Mouse (Mus musculus): ENCODE data around the gene Rab43. TPM values are rescaled to one million over a fixed set of nuclear protein-coding genes. Genes with fewer than 3 reads are reported as not detected.

Rab43 gene
- polyA plus RNA-seq, 2 experiments: 13.3 to 14.3 TPM

DNA sequence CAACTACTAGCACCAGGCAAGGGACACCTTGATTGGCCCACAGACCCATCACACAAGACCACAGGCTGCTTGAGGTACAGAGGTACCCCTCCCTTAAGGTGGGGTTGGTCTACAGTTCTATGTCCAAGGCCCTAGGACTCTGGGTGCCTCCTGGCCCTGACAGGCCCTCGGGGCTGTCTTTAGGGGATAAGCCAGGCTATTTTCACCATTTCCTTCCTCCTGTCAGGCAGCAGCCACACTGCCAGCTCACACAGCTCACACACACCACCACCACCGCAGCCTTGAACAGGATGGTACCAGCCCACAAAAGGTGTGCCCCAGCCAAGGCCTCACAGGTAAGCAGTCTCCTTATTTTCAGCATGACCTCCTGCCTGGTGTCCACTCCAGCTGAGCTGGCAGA is 34.1 kb downstream of the Rab43 start, which contains the start of gene Gp9:
Gp9 (plus strand) TSS at position 231 of the 400 bp plus-strand sequence.
- H3K4me1 ChIP-seq (ENCODE audit: control insufficient read depth, insufficient read depth, low read length): no peaks in the 10 kb centered on the region; the same call in 1 of the 2 replicates
- ATAC-seq (ENCODE audit: low FRiP score, low read depth): no peak
- no peak for DNase-seq (ENCODE audit: low spot score)
- H3K27me3 ChIP-seq (ENCODE audit: control insufficient read depth, insufficient read depth, low read length): no peaks in the 10 kb centered on the region
- H3K9ac ChIP-seq (ENCODE audit: low read depth, low read length, severe bottlenecking): no peak within 1 kb of the TSS
- H3K36me3 ChIP-seq (ENCODE audit: control insufficient read depth, insufficient read depth, low read length): no peaks in the 10 kb centered on the region
- H3K4me3 ChIP-seq (replicated peaks; ENCODE audit: low read length): no peak within 1 kb of the TSS
- no peak within 1 kb of the TSS for H3K27ac ChIP-seq (replicated peaks; ENCODE audit: low read depth, low read length)
- no peak within 1 kb of the TSS for H3K4me2 ChIP-seq (replicated peaks; ENCODE audit: low read depth, low read length, severe bottlenecking)
- 81% methylated on average over 2 of the region's 2 CpGs for WGBS
- no peak for TF ChIP-seq POLR2A (IDR thresholded peaks at IDR 0.05; ENCODE audit: borderline replicate concordance, extremely low read depth, insufficient read depth, insufficient read length)
- H3K9me3 ChIP-seq (ENCODE audit: control insufficient read depth, low read length): no peaks in the 10 kb centered on the region

- H3K27ac ChIP-seq (replicated peaks; ENCODE audit: low read depth, low read length): no peak overlapping the region
- 82% methylated on average over 1 of the region's 1 CpGs for WGBS
- H3K4me3 ChIP-seq (replicated peaks; ENCODE audit: low read length): no peak overlapping the region
- H3K4me1 ChIP-seq (ENCODE audit: control insufficient read depth, insufficient read depth, low read length): no peaks in the 10 kb centered on the region; the same call in 1 of the 2 replicates
- H3K9ac ChIP-seq (ENCODE audit: low read depth, low read length, severe bottlenecking): no peak overlapping the region
- H3K27me3 ChIP-seq (ENCODE audit: control insufficient read depth, insufficient read depth, low read length): no peaks in the 10 kb centered on the region
- no peak for ATAC-seq (ENCODE audit: low FRiP score, low read depth)
- no peak for DNase-seq (ENCODE audit: low spot score)
- TF ChIP-seq POLR2A (IDR thresholded peaks at IDR 0.05; ENCODE audit: borderline replicate concordance, extremely low read depth, insufficient read depth, insufficient read length): no peak
- no peaks in the 10 kb centered on the region for H3K36me3 ChIP-seq (ENCODE audit: control insufficient read depth, insufficient read depth, low read length)
- H3K4me2 ChIP-seq (replicated peaks; ENCODE audit: low read depth, low read length, severe bottlenecking): no peak overlapping the region
- no peaks in the 10 kb centered on the region for H3K9me3 ChIP-seq (ENCODE audit: control insufficient read depth, low read length)
Observed at GRCm38 (mm10) chr6:87776663-87777062, 35.3 kb downstream of the Rab43 start.

DNA sequence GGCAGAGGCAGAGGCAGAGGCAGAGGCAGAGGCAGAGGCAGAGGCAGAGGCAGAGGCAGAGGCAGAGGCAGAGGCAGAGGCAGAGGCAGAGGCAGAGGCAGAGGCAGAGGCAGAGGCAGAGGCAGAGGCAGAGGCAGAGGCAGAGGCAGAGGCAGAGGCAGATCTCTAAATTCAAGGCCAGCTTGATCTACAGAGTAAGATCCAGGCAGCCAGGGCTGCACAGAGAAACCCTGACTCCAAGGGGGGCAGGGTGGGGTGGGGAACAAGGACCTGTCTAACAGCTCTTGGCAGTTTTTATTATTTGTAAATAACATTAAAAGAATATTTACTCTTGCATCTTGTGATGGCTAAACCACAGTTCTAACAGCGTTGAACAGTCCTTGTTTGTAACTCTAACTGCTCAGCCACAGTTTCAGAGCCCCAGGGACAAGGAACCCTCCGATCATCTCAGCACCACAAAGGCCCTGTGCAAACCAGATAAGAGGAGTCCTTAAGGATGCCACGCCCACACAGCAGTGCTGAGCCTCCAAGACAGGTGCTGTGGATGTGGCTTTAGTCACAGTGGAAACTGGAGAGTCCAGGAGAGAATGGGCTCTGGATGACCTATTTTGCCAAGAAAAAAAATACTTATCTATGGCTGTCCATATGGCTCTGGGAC is 36.2 kb downstream of the Rab43 start:
- Histone ChIP-seq H3K4me1 (ENCODE audit: control insufficient read depth, insufficient read depth, low read length) (no peaks in the 10 kb centered on the region; the same call in 1 of the 2 replicates), H3K36me3 (ENCODE audit: control insufficient read depth, insufficient read depth, low read length) (no peaks in the 10 kb centered on the region), H3K9ac (ENCODE audit: low read depth, low read length, severe bottlenecking) (no peak overlapping the region), H3K27me3 (ENCODE audit: control insufficient read depth, insufficient read depth, low read length) (no peaks in the 10 kb centered on the region), H3K4me3 (replicated peaks; ENCODE audit: low read length) (no peak overlapping the region), H3K27ac (replicated peaks; ENCODE audit: low read depth, low read length) (no peak overlapping the region), H3K9me3 (ENCODE audit: control insufficient read depth, low read length) (no peaks in the 10 kb centered on the region), H3K4me2 (replicated peaks; ENCODE audit: low read depth, low read length, severe bottlenecking) (no peak overlapping the region)
- no peak for ATAC-seq (ENCODE audit: low FRiP score, low read depth)
- DNase-seq (ENCODE audit: low spot score): no peak
- WGBS: 77% methylated on average over 3 of the region's 3 CpGs
- TF ChIP-seq POLR2A (IDR thresholded peaks at IDR 0.05; ENCODE audit: borderline replicate concordance, extremely low read depth, insufficient read depth, insufficient read length): no peak

- ATAC-seq (ENCODE audit: low FRiP score, low read depth) (no peak), DNase-seq (ENCODE audit: low spot score) (no peak)
- Histone ChIP-seq H3K4me1 (ENCODE audit: control insufficient read depth, insufficient read depth, low read length) (no peaks in the 10 kb centered on the region; the same call in 1 of the 2 replicates), H3K27me3 (ENCODE audit: control insufficient read depth, insufficient read depth, low read length) (no peaks in the 10 kb centered on the region), H3K9ac (ENCODE audit: low read depth, low read length, severe bottlenecking) (no peak overlapping the region), H3K4me2 (replicated peaks; ENCODE audit: low read depth, low read length, severe bottlenecking) (no peak overlapping the region), H3K27ac (replicated peaks; ENCODE audit: low read depth, low read length) (no peak overlapping the region), H3K4me3 (replicated peaks; ENCODE audit: low read length) (no peak overlapping the region), H3K9me3 (ENCODE audit: control insufficient read depth, low read length) (no peaks in the 10 kb centered on the region), H3K36me3 (ENCODE audit: control insufficient read depth, insufficient read depth, low read length) (no peaks in the 10 kb centered on the region)
- WGBS: 81% methylated on average over 9 of the region's 9 CpGs
- no peak for TF ChIP-seq POLR2A (IDR thresholded peaks at IDR 0.05; ENCODE audit: borderline replicate concordance, extremely low read depth, insufficient read depth, insufficient read length)
Observed at GRCm38 (mm10) chr6:87774909-87775308, 37.1 kb downstream of the Rab43 start.

- Histone ChIP-seq H3K9me3 (ENCODE audit: control insufficient read depth, low read length) (no peaks in the 10 kb centered on the region), H3K4me2 (replicated peaks; ENCODE audit: low read depth, low read length, severe bottlenecking) (no peak overlapping the region), H3K4me1 (ENCODE audit: control insufficient read depth, insufficient read depth, low read length) (no peaks in the 10 kb centered on the region; the same call in 1 of the 2 replicates), H3K36me3 (ENCODE audit: control insufficient read depth, insufficient read depth, low read length) (no peaks in the 10 kb centered on the region), H3K27me3 (ENCODE audit: control insufficient read depth, insufficient read depth, low read length) (no peaks in the 10 kb centered on the region), H3K9ac (ENCODE audit: low read depth, low read length, severe bottlenecking) (no peak overlapping the region), H3K27ac (replicated peaks; ENCODE audit: low read depth, low read length) (no peak overlapping the region), H3K4me3 (replicated peaks; ENCODE audit: low read length) (no peak overlapping the region)
- ATAC-seq (ENCODE audit: low FRiP score, low read depth): no peak
- TF ChIP-seq POLR2A (IDR thresholded peaks at IDR 0.05; ENCODE audit: borderline replicate concordance, extremely low read depth, insufficient read depth, insufficient read length): no peak
- WGBS: 21% methylated on average over 1 of the region's 1 CpGs
- DNase-seq (ENCODE audit: low spot score): no peak
Observed at GRCm38 (mm10) chr6:87774466-87774865, 37.5 kb downstream of the Rab43 start.
